Mouse (Mus musculus) ES-Bruce4 (cell line): ENCODE measurements around the gene Sec11a. TPM values are rescaled to one million over a fixed set of nuclear protein-coding genes. Genes with fewer than 3 reads are reported as not detected.
"Not testable (repeated sequence)": the region's sequence is repeated elsewhere in the genome, so short reads cannot be mapped to it uniquely, and the experiment has no call there.

Experiments
- H3K27ac ChIP-seq: 2 replicates; pipeline ENCODE4 v1.5.1; 2012; ENCODE audit warnings: low read length, inconsistent platforms; ENCODE audit not compliant: insufficient read depth
- H3K27me3 ChIP-seq: 2 replicates; pipeline ENCODE4 v1.6.1; 2012; ENCODE audit warnings: mild to moderate bottlenecking, low read length, inconsistent platforms; ENCODE audit not compliant: control insufficient read depth, poor library complexity, insufficient read depth, severe bottlenecking
- H3K36me3 ChIP-seq: 2 replicates; pipeline ENCODE4 v1.6.1; 2012; ENCODE audit warnings: inconsistent platforms, mild to moderate bottlenecking, low read length, moderate library complexity; ENCODE audit not compliant: control insufficient read depth, poor library complexity, insufficient read depth, severe bottlenecking
- H3K4me1 ChIP-seq: one replicate; pipeline ENCODE4 v1.8.1; 2011; ENCODE audit warnings: low read length; ENCODE audit not compliant: control insufficient read depth, insufficient read depth
- H3K4me3 ChIP-seq: 2 replicates; pipeline ENCODE4 v1.5.1; 2011; ENCODE audit warnings: low read depth, mild to moderate bottlenecking, low read length
- H3K9ac ChIP-seq: 2 replicates; pipeline ENCODE4 v1.6.1; 2012; ENCODE audit warnings: low read depth, mild to moderate bottlenecking, inconsistent platforms; ENCODE audit not compliant: poor library complexity, severe bottlenecking
- H3K9me3 ChIP-seq: replicated peaks from 2 replicates; pipeline ENCODE4 v1.6.1; 2012; ENCODE audit warnings: mild to moderate bottlenecking, low read length, inconsistent platforms; ENCODE audit not compliant: control insufficient read depth, poor library complexity, insufficient read depth, severe bottlenecking
- CTCF ChIP-seq: IDR thresholded peaks from one replicate; pipeline ENCODE4 v1.8.1; 2011; ENCODE audit warnings: low read depth, low read length
- EP300 ChIP-seq: IDR thresholded peaks from 2 replicates; pipeline ENCODE4 v1.6.1; 2011; ENCODE audit warnings: low read depth, low read length; ENCODE audit not compliant: insufficient read depth
- POLR2A ChIP-seq: IDR thresholded peaks from one replicate; pipeline ENCODE4 v1.8.1; 2011; ENCODE audit warnings: low read length; ENCODE audit not compliant: insufficient read depth
- polyA plus RNA-seq: library from polyadenylated mRNA; stranded (reverse); fragments of >200 nt; gene quantifications from 2 replicates; pipeline ENCODE4 v1.2.4, GENCODE M21; 2011; ENCODE audit warnings: low read depth; ENCODE audit not compliant: missing spikeins, insufficient read depth, insufficient read length

The Sec11a gene
- polyA plus RNA-seq, 1 experiment = 121 TPM

DNA sequence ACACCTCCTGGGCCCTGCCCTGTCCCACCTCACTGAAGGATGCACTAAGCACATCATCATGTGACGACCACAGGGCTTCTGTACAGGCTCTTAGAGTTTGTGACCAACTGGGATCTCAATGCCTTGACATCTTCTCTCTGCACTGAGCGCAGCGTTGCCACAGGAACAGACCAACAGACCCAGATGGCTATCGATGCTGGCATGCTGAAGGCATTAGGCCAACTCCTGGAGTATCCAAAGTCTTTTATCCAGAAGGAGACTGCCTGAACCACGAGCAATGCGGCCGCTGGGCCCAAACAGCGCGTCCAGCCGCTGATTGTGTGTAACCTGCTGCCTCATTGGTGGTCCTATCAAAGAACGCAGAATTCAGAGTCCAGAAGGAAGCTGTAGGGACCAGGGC is 33.0 kb upstream of the Sec11a start:
- Histone ChIP-seq H3K27ac (no peak overlapping the region), H3K4me1 (no peaks in the 10 kb centered on the region), H3K9me3 (no peaks in the 10 kb centered on the region), H3K4me3 (no peak overlapping the region), H3K9ac (no peak overlapping the region), H3K27me3 (no peaks in the 10 kb centered on the region), H3K36me3 (no peaks in the 10 kb centered on the region)
- TF ChIP-seq EP300 (no peak), POLR2A (no peak), CTCF (no peak)

DNA sequence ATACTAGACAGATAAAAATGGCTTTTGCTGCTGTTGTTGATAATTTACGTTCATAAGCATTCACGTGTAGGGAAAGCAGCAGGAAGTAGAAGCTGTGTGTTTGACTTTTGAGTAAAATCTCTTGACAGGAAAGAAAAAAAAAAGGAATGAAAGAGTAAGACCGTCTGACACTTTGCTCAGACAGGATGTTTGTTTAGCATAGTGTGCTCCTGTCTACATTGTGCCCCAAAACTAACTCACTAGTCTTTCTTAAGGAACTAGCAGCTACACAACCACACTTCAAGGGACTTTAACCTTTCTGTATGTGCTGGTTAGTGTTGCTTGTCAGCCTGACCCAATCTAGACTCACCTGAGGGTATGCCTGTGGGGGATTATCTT is 26.0 kb upstream of the Sec11a start:
- not testable (repeated sequence) for H3K27ac ChIP-seq, H3K9ac ChIP-seq, H3K9me3 ChIP-seq, H3K4me3 ChIP-seq, H3K27me3 ChIP-seq, H3K4me1 ChIP-seq, H3K36me3 ChIP-seq

DNA sequence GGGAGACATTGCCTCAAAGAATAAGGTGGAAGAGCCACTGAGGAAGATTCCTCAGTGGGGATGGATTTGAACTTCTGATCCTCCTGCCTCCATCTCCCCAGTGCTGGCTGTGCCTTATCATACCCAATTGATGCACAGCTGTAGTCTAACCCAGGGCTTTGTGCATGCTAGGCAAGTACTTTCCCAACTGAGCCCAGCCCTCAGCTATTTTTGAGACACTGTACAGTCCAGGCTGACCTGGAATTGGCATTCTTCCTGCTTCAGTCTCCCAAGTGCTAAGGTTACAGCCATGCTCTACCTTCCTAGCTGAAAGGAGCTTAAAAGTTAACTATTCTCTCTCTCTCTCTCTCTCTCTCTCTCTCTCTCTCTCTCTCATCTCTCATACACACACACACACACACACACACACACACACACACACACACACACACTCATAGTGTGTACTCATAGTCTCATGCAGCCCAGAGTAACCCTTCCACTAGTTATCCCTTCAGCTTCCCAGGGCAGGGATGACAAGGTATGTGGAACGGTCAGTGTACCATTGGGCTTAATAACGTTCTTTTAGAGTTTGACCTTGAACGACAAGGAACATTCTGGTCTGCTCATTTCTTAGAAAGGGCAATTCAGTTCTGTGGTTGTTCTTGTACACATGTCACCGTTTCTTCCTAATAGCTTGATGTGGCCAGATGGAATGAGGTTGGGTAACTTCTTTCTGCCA is 25.5 kb upstream of the Sec11a start:
- not testable (repeated sequence) for H3K4me3 ChIP-seq, H3K27me3 ChIP-seq, H3K9ac ChIP-seq, H3K4me1 ChIP-seq, H3K9me3 ChIP-seq, H3K27ac ChIP-seq, H3K36me3 ChIP-seq

DNA sequence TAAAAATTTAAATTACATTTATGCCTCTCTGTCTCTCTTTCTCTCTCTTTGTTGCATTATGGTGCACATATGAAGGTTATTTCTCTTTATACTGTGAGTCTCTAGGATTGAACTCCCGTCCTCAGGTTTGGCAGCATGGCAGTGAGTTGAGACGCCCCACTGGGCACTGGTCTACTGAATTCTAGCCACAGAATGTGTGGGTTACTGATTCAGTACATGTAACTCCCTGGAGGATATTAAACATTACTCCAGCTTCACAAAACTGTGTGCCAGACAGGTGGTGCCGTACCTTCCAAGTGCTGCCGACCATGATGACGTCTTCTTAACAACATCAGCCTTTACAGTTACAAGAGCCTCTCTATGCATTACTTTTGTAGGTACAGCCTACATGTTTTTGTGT is 24.5 kb upstream of the Sec11a start:
- H3K36me3 ChIP-seq = no peaks in the 10 kb centered on the region
- H3K4me3 ChIP-seq = no peak overlapping the region
- no peaks in the 10 kb centered on the region for H3K27me3 ChIP-seq
- TF ChIP-seq CTCF (no peak), EP300 (no peak), POLR2A (no peak)
- H3K4me1 ChIP-seq = no peaks in the 10 kb centered on the region
- H3K9ac ChIP-seq = no peak overlapping the region
- no peak overlapping the region for H3K27ac ChIP-seq
- H3K9me3 ChIP-seq = no peaks in the 10 kb centered on the region; the same call in 1 of the 2 replicates

DNA sequence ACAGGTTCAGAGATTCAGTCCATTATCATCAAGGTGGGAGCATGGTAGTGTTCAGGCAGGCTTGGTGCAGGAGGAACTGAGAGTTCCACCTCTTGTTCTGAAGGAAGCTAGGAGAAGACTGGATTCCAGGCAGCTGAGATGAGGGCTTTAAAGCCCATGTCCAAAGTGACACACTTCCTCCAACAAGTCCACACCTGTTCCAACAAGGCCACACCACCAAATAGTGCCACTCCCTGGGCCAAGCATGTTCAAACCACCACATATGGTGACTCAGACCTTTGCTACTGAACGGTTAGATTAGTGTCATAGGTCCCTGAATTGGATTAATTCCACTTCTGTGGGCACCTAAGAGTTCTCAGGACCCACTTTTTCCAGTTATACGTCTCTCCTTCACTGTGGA is 23.8 kb upstream of the Sec11a start:
- H3K36me3 ChIP-seq = no peaks in the 10 kb centered on the region
- H3K4me3 ChIP-seq = no peak overlapping the region
- TF ChIP-seq CTCF (no peak), POLR2A (no peak), EP300 (no peak)
- H3K27ac ChIP-seq = no peak overlapping the region
- H3K9me3 ChIP-seq = no peaks in the 10 kb centered on the region; the same call in 1 of the 2 replicates
- no peaks in the 10 kb centered on the region for H3K4me1 ChIP-seq
- H3K9ac ChIP-seq = no peak overlapping the region
- no peaks in the 10 kb centered on the region for H3K27me3 ChIP-seq

DNA sequence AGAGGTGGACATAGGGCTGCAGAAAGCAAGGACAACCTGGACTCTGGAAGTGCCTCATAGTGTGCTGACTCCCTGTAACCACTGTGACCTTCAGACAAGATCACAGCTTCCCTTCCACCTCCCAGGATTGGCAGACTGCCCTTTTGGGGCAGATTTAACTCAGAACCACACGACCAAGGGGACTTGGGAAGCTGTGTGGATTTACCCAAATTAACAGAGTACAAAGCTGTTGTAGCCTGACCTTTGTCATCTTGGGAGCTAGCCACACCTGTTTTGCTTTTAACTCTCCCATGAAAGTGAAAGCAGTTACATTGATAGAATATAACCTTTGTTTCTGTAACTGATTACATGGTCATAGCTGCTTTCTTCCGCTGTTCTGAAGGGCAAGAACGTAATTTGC is 23.3 kb upstream of the Sec11a start:
- no peaks in the 10 kb centered on the region for H3K4me1 ChIP-seq
- no peak overlapping the region for H3K9ac ChIP-seq
- H3K36me3 ChIP-seq = no peaks in the 10 kb centered on the region
- no peaks in the 10 kb centered on the region for H3K27me3 ChIP-seq
- TF ChIP-seq POLR2A = no peak
- TF ChIP-seq EP300 = no peak
- no peak for TF ChIP-seq CTCF
- no peaks in the 10 kb centered on the region; the same call in 1 of the 2 replicates for H3K9me3 ChIP-seq
- no peak overlapping the region for H3K27ac ChIP-seq
- no peak overlapping the region for H3K4me3 ChIP-seq
